Mouse (Mus musculus) thymus, adult 2 months (tissue): ENCODE measurements around the gene Rnf227. TPM values are rescaled to one million over a fixed set of nuclear protein-coding genes. Genes with fewer than 3 reads are reported as not detected.

Experiments used
- DNase-seq: peaks from one replicate; pipeline ENCODE4 v3.0.0; 2021
- H3K27ac ChIP-seq: fragments of 200-500 bp; 2 replicates; pipeline ENCODE4 v1.5.1; 2012; ENCODE audit warnings: low read length, control low read depth; ENCODE audit not compliant: control insufficient read depth, insufficient read depth
- H3K27me3 ChIP-seq: fragments of 200-500 bp; 2 replicates; pipeline ENCODE4 v1.6.1; 2012; ENCODE audit warnings: mild to moderate bottlenecking, low read length, moderate library complexity, mixed read lengths; ENCODE audit not compliant: control insufficient read depth, insufficient read depth
- H3K36me3 ChIP-seq: fragments of 200-500 bp; 2 replicates; pipeline ENCODE4 v1.6.1; 2012; ENCODE audit warnings: mild to moderate bottlenecking, low read length, moderate library complexity; ENCODE audit not compliant: control insufficient read depth, insufficient read depth
- H3K4me1 ChIP-seq: fragments of 200-500 bp; replicated peaks from 2 replicates; pipeline ENCODE4 v1.6.1; 2012; ENCODE audit warnings: low read length; ENCODE audit not compliant: control insufficient read depth, insufficient read depth
- H3K4me3 ChIP-seq: fragments of 200-500 bp; 2 replicates; pipeline ENCODE4 v1.5.1; 2012; ENCODE audit warnings: mild to moderate bottlenecking, low read length, control low read depth, moderate library complexity; ENCODE audit not compliant: control insufficient read depth, insufficient read depth
- CTCF ChIP-seq: fragments of 200-500 bp; IDR thresholded peaks from 2 replicates; pipeline ENCODE4 v1.5.1; 2012; ENCODE audit warnings: mild to moderate bottlenecking, control low read depth, low read length, moderate library complexity, borderline replicate concordance; ENCODE audit not compliant: control insufficient read depth, poor library complexity, insufficient read depth; ENCODE audit errors: extremely low read depth
- POLR2A ChIP-seq: fragments of 200-500 bp; IDR thresholded peaks from 2 replicates; pipeline ENCODE4 v1.6.1; 2012; ENCODE audit warnings: mild to moderate bottlenecking, low read length, control low read depth, moderate library complexity; ENCODE audit not compliant: control insufficient read depth, poor library complexity, insufficient read depth; ENCODE audit errors: extremely low read depth
- WGBS: fragments of 180-500 bp; shearing (Covaris S2); methylation state at CpG from one replicate; pipeline ENCODE4 v1.1.7; 2018; 5-methylcytosine and 5-hydroxymethylcytosine counted together
- polyA plus RNA-seq: library from polyadenylated mRNA; depleted of rRNA; stranded (reverse); fragments of >200 nt; gene quantifications from 2 replicates; pipeline ENCODE4 v1.2.3, GENCODE M21; 2012

Gene Rnf227
- polyA plus RNA-seq, 1 experiment: 4.1 TPM

GRCm38 (mm10) chr11:69373223-69373965 is 33.1 kb downstream of the Rnf227 start:
- DNase-seq: no peak
- peaks cover 18% of the 10 kb centered on the region for H3K4me1 ChIP-seq
- WGBS: 97% methylated on average over 16 of the region's 16 CpGs

GRCm38 (mm10) chr11:69375646-69376045 is 35.4 kb downstream of the Rnf227 start:
- Histone ChIP-seq H3K36me3 (no peaks in the 10 kb centered on the region), H3K4me1 (peaks cover 16% of the 10 kb centered on the region), H3K4me3 (no peak overlapping the region), H3K27me3 (no peaks in the 10 kb centered on the region), H3K27ac (no peak overlapping the region)
- TF ChIP-seq POLR2A (no peak), CTCF (no peak)
- DNase-seq: no peak
- WGBS: 44% methylated on average over 4 of the region's 4 CpGs

More at GRCm38 (mm10) chr11:69373223-69373965, 33.1 kb downstream of the Rnf227 start:
- TF ChIP-seq CTCF (no peak), POLR2A (no peak)
- Histone ChIP-seq H3K27ac (no peak overlapping the region), H3K36me3 (no peaks in the 10 kb centered on the region), H3K27me3 (no peaks in the 10 kb centered on the region), H3K4me3 (no peak overlapping the region)

GRCm38 (mm10) chr11:69377766-69378165 is 37.5 kb downstream of the Rnf227 start:
- Histone ChIP-seq H3K27me3 (no peaks in the 10 kb centered on the region), H3K4me3 (no peak overlapping the region), H3K36me3 (no peaks in the 10 kb centered on the region), H3K4me1 (peaks cover 3% of the 10 kb centered on the region; the same call in 1 of the 2 replicates), H3K27ac (no peak overlapping the region)
- 41% methylated on average over 3 of the region's 3 CpGs for WGBS
- DNase-seq: no peak
- TF ChIP-seq POLR2A (no peak), CTCF (no peak)

- H3K27me3 ChIP-seq: no peaks in the 10 kb centered on the region
These were observed 39.3 kb downstream of the Rnf227 start for GRCm38 (mm10) chr11:69379600-69379999.

GRCm38 (mm10) chr11:69381356-69381755 is 41.1 kb downstream of the Rnf227 start:
- Histone ChIP-seq H3K27ac (no peak overlapping the region), H3K36me3 (no peaks in the 10 kb centered on the region), H3K27me3 (no peaks in the 10 kb centered on the region), H3K4me3 (no peak overlapping the region), H3K4me1 (no peaks in the 10 kb centered on the region)
- WGBS: 92% methylated on average over 6 of the region's 6 CpGs
- no peak for DNase-seq
- TF ChIP-seq POLR2A (no peak), CTCF (no peak)

More at GRCm38 (mm10) chr11:69379600-69379999, 39.3 kb downstream of the Rnf227 start:
- Histone ChIP-seq H3K27ac (no peak overlapping the region), H3K36me3 (no peaks in the 10 kb centered on the region), H3K4me3 (no peak overlapping the region), H3K4me1 (peaks cover 3% of the 10 kb centered on the region; the same call in 1 of the 2 replicates)
- 86% methylated on average over 3 of the region's 3 CpGs for WGBS
- no peak for TF ChIP-seq POLR2A
- TF ChIP-seq CTCF: no peak
- DNase-seq: no peak

- Histone ChIP-seq H3K27me3 (no peaks in the 10 kb centered on the region), H3K27ac (no peak overlapping the region), H3K36me3 (no peaks in the 10 kb centered on the region), H3K4me1 (no peaks in the 10 kb centered on the region), H3K4me3 (no peak overlapping the region)
- 86% methylated on average over 10 of the region's 10 CpGs for WGBS
- DNase-seq: no peak
- no peak for TF ChIP-seq POLR2A
- no peak for TF ChIP-seq CTCF
These were observed 42.3 kb downstream of the Rnf227 start for GRCm38 (mm10) chr11:69382478-69383105.

GRCm38 (mm10) chr11:69384979-69385378 is 44.7 kb downstream of the Rnf227 start:
- H3K4me3 ChIP-seq: no peak overlapping the region
- H3K4me1 ChIP-seq: no peaks in the 10 kb centered on the region
- no peaks in the 10 kb centered on the region for H3K27me3 ChIP-seq
- TF ChIP-seq POLR2A (no peak), CTCF (no peak)
- H3K36me3 ChIP-seq: no peaks in the 10 kb centered on the region
- no peak overlapping the region for H3K27ac ChIP-seq
- no peak for DNase-seq
- WGBS: 94% methylated on average over 6 of the region's 6 CpGs
